Mouse (Mus musculus): ENCODE measurements around the gene Bach2. TPM values are rescaled to one million over a fixed set of nuclear protein-coding genes. Genes with fewer than 3 reads are reported as not detected.

Gene Bach2
- polyA plus RNA-seq, 1 experiment from 2014 or later: 5.9 TPM

- no peaks in the 10 kb centered on the region for H3K27me3 ChIP-seq (ENCODE audit: insufficient read depth, low read length)
- no peak overlapping the region for H3K9ac ChIP-seq (ENCODE audit: low read depth, low read length)
- H3K4me3 ChIP-seq (replicated peaks; ENCODE audit: low read depth, low read length): no peak overlapping the region
- no peak for ATAC-seq (replicated peaks; ENCODE audit: low FRiP score, low read depth)
- no peaks in the 10 kb centered on the region for H3K4me1 ChIP-seq (replicated peaks; ENCODE audit: insufficient read depth, low read length)
- no peak for DNase-seq (ENCODE audit: low spot score)
- no peak overlapping the region for H3K27ac ChIP-seq
- TF ChIP-seq CTCF (IDR thresholded peaks at IDR 0.05; ENCODE audit: low read depth): no peak
- no peaks in the 10 kb centered on the region for H3K9me3 ChIP-seq (replicated peaks; ENCODE audit: low read length)
- H3K36me3 ChIP-seq (ENCODE audit: insufficient read depth, low read length): 0 out of 2 replicates have a peak, but pooled peaks cover 8% of the 10 kb centered on the region
- WGBS: 86% methylated on average over 7 of the region's 7 CpGs
- H3K4me2 ChIP-seq (ENCODE audit: low read length): no peak overlapping the region
Measured at GRCm38 (mm10) chr4:32564416-32564815, 325.8 kb downstream of the Bach2 start.

GRCm38 (mm10) chr4:32564918-32565317 is 326.3 kb downstream of the Bach2 start:
- H3K27ac ChIP-seq: no peak overlapping the region
- H3K4me1 ChIP-seq (replicated peaks; ENCODE audit: insufficient read depth, low read length): no peaks in the 10 kb centered on the region
- DNase-seq (ENCODE audit: low spot score): no peak
- no peaks in the 10 kb centered on the region for H3K9me3 ChIP-seq (replicated peaks; ENCODE audit: low read length)
- 83% methylated on average over 8 of the region's 8 CpGs for WGBS
- no peak overlapping the region for H3K4me2 ChIP-seq (ENCODE audit: low read length)
- 0 out of 2 replicates have a peak, but pooled peaks cover 8% of the 10 kb centered on the region for H3K36me3 ChIP-seq (ENCODE audit: insufficient read depth, low read length)
- no peak overlapping the region for H3K4me3 ChIP-seq (replicated peaks; ENCODE audit: low read depth, low read length)
- H3K9ac ChIP-seq (ENCODE audit: low read depth, low read length): no peak overlapping the region
- H3K27me3 ChIP-seq (ENCODE audit: insufficient read depth, low read length): no peaks in the 10 kb centered on the region
- ATAC-seq (replicated peaks; ENCODE audit: low FRiP score, low read depth): no peak
- no peak for TF ChIP-seq CTCF (IDR thresholded peaks at IDR 0.05; ENCODE audit: low read depth)

DNA sequence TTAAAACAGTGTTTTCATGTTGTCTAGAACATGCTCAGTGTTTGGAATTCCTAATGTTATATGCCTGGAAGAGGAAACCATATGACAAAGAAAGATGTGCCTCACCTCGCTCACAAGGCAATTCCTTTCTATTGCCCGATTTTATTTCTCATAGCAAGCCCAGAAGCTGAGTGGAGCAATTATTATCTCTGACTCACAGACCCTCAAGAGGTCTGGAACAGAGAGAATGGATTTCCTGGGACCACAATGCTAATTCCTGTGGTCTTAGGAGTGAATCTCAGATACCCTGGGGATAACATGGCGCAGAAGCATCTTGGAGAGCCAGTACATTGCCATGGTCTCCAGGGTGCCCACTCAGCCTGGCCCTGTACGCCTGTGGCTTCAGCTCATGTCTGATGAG is 330.4 kb downstream of the Bach2 start:
- Histone ChIP-seq H3K4me1 (replicated peaks; ENCODE audit: insufficient read depth, low read length) (no peaks in the 10 kb centered on the region), H3K9ac (ENCODE audit: low read depth, low read length) (no peak overlapping the region), H3K27ac (no peak overlapping the region), H3K9me3 (replicated peaks; ENCODE audit: low read length) (no peaks in the 10 kb centered on the region), H3K4me3 (replicated peaks; ENCODE audit: low read depth, low read length) (no peak overlapping the region), H3K27me3 (ENCODE audit: insufficient read depth, low read length) (no peaks in the 10 kb centered on the region), H3K4me2 (ENCODE audit: low read length) (no peak overlapping the region), H3K36me3 (ENCODE audit: insufficient read depth, low read length) (no peaks in the 10 kb centered on the region)
- DNase-seq (ENCODE audit: low spot score) (no peak), ATAC-seq (replicated peaks; ENCODE audit: low FRiP score, low read depth) (no peak)
- WGBS: 89% methylated on average over 4 of the region's 4 CpGs
- TF ChIP-seq CTCF (IDR thresholded peaks at IDR 0.05; ENCODE audit: low read depth): no peak

DNA sequence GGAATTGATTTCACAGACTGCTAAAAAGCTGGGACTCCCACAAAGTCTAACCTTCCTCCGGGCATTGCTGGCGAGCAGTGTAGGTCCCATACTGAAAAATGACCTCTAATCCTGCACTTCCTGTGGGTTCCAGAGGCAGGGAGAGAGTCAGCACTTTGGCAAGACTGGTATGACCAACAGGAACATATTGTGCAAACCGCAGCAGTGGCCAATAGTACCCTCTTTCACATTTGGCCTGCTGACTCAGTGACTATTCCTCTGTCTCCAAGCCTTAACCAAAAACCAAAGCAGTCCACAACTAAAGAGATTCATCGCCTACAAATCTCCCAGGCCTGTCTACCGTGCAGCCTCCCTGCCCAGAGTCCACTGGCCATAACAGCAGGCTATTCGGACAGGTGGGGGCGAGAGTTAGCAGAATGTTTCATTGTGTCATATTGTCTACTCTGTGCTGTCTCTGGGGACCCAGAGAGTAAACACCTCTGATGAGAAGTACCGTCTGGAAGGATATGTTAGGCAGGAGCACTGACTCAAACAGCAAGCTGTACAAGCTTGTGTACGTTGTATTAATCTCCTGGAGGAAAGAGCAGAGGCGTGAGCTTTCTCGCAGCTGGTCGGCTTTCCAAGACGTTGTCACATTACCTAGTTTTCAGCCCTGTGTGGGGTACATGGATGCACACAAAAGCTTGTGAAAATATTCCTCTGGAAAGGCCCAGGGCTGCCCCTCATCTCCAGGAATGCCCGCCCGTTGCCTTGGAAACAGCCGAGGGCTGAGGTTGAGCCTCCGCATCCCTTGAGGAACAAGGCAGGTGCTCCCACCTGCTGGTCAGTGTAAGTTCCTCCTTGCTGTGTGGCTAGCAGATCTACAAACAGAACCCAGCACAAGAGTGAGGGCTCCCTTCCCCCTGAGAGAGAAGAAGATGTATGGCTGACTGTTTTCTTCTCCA is 331.7 kb downstream of the Bach2 start:
- H3K4me2 ChIP-seq (ENCODE audit: low read length): no peak overlapping the region
- no peaks in the 10 kb centered on the region for H3K4me1 ChIP-seq (replicated peaks; ENCODE audit: insufficient read depth, low read length)
- DNase-seq (ENCODE audit: low spot score): no peak
- no peaks in the 10 kb centered on the region for H3K36me3 ChIP-seq (ENCODE audit: insufficient read depth, low read length)
- H3K27me3 ChIP-seq (ENCODE audit: insufficient read depth, low read length): no peaks in the 10 kb centered on the region
- no peak overlapping the region for H3K27ac ChIP-seq
- 61% methylated on average over 17 of the region's 17 CpGs for WGBS
- H3K4me3 ChIP-seq (replicated peaks; ENCODE audit: low read depth, low read length): no peak overlapping the region
- ATAC-seq (replicated peaks; ENCODE audit: low FRiP score, low read depth): no peak; the same call in 1 of the 2 replicates
- no peaks in the 10 kb centered on the region for H3K9me3 ChIP-seq (replicated peaks; ENCODE audit: low read length)
- no peak overlapping the region for H3K9ac ChIP-seq (ENCODE audit: low read depth, low read length)
- TF ChIP-seq CTCF (IDR thresholded peaks at IDR 0.05; ENCODE audit: low read depth): peak; percentile 34; the same call in 1 of the 2 replicates

- WGBS: 75% methylated on average over 8 of the region's 8 CpGs
- no peak overlapping the region for H3K9ac ChIP-seq (ENCODE audit: low read depth, low read length)
- no peak for TF ChIP-seq CTCF (IDR thresholded peaks at IDR 0.05; ENCODE audit: low read depth)
- no peak for ATAC-seq (replicated peaks; ENCODE audit: low FRiP score, low read depth)
- no peak overlapping the region for H3K27ac ChIP-seq
- DNase-seq (ENCODE audit: low spot score): no peak
- H3K9me3 ChIP-seq (replicated peaks; ENCODE audit: low read length): no peaks in the 10 kb centered on the region
- H3K36me3 ChIP-seq (ENCODE audit: insufficient read depth, low read length): no peaks in the 10 kb centered on the region
- no peaks in the 10 kb centered on the region for H3K4me1 ChIP-seq (replicated peaks; ENCODE audit: insufficient read depth, low read length)
- no peak overlapping the region for H3K4me2 ChIP-seq (ENCODE audit: low read length)
- no peak overlapping the region for H3K4me3 ChIP-seq (replicated peaks; ENCODE audit: low read depth, low read length)
- no peaks in the 10 kb centered on the region for H3K27me3 ChIP-seq (ENCODE audit: insufficient read depth, low read length)
Measured at GRCm38 (mm10) chr4:32570939-32571317, 332.3 kb downstream of the Bach2 start.

- 61% methylated on average over 3 of the region's 3 CpGs for WGBS
- H3K4me1 ChIP-seq (replicated peaks; ENCODE audit: insufficient read depth, low read length): no peaks in the 10 kb centered on the region
- no peaks in the 10 kb centered on the region for H3K9me3 ChIP-seq (replicated peaks; ENCODE audit: low read length)
- no peak overlapping the region for H3K27ac ChIP-seq
- no peak for DNase-seq (ENCODE audit: low spot score)
- H3K9ac ChIP-seq (ENCODE audit: low read depth, low read length): no peak overlapping the region
- no peaks in the 10 kb centered on the region for H3K36me3 ChIP-seq (ENCODE audit: insufficient read depth, low read length)
- TF ChIP-seq CTCF (IDR thresholded peaks at IDR 0.05; ENCODE audit: low read depth): no peak
- no peak overlapping the region for H3K4me2 ChIP-seq (ENCODE audit: low read length)
- no peak overlapping the region for H3K4me3 ChIP-seq (replicated peaks; ENCODE audit: low read depth, low read length)
- no peak for ATAC-seq (replicated peaks; ENCODE audit: low FRiP score, low read depth)
- no peaks in the 10 kb centered on the region for H3K27me3 ChIP-seq (ENCODE audit: insufficient read depth, low read length)
Measured at GRCm38 (mm10) chr4:32571441-32571840, 332.8 kb downstream of the Bach2 start.
